Mouse (Mus musculus): Measurements from ENCODE around the gene Mettl16.

GRCm38 (mm10) chr11:74768045-74768444 is 2.6 kb upstream of the Mettl16 start:
- TF ChIP-seq POLR2A (IDR thresholded peaks at IDR 0.05; ENCODE audit: borderline replicate concordance, low read depth, low read length) (no peak), CTCF (IDR thresholded peaks at IDR 0.05; ENCODE audit: low read depth, low read length) (peak; percentile 17; the same call in 1 of the 2 replicates)
